Mouse (Mus musculus): ENCODE results near the gene Zc3h7b. TPM values are rescaled to one million over a fixed set of nuclear protein-coding genes. Genes with fewer than 3 reads are reported as not detected.
"Not testable (repeated sequence)": the region's sequence is repeated elsewhere in the genome, so short reads cannot be mapped to it uniquely, and the experiment has no call there.

The Zc3h7b gene
- total RNA-seq (2015; ENCODE audit: low replicate concordance): 4.6 and 7.2 TPM in 2 replicates
- 1.8 and 3.6 TPM in 2 replicates for total RNA-seq (2017; ENCODE audit: low replicate concordance)

- peak; percentile 70 for ATAC-seq (replicated peaks; ENCODE audit: low FRiP score, poor library complexity, severe bottlenecking)
Observed at GRCm38 (mm10) chr15:81744992-81745600, at the start of gene Zc3h7b, which contains the start of gene Rangap1. Gene Zc3h7b (plus strand): TSS chr15:81745057. Gene Rangap1 (minus strand): TSS chr15:81745530.

DNA sequence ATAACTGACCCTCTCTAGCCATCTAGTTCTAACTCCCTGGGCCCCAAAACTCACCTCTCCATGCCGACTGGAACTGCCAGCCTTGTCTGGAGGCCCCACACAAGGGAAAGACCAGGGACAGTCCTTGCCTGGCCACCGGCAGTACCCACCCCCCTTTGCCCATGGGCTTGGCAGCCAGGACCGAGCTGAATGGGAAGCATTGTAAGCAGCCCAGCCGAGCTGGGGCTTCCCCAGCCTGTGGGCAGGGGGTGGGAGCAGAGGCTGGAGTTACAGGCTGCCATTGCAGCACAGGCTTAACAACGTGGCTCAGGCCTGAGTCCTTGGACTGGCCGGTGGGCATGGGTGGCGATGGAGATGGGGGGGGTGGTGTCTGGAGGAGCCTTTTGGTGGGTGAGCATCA lies 47.7 kb upstream of the Zc3h7b start, which contains the start of gene Chadl:
TSS of gene Chadl (minus strand) at position 113 of the 400 bp plus-strand sequence.
- no peak for ATAC-seq (replicated peaks; ENCODE audit: low FRiP score, poor library complexity, severe bottlenecking)

DNA sequence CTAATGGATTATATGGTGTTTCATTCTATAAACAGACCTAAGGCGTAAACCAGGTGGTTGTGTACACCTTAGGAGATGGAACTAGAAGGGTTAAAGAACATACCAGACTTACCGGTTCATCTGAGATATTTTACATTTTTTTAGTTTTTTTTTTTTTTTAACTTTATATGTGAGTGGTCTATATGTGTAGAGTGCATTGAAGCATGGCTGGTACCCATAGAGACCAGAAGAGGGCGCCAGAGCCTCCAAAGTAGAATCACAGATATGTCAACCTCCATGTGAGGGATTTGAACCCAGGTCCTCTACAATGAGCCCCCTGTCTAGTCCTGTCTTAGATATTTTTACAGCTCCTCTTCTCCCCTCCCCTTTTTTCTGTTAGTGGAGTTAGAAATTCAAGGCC lies 47.0 kb upstream of the Zc3h7b start:
- ATAC-seq (replicated peaks; ENCODE audit: low FRiP score, poor library complexity, severe bottlenecking): no peak

GRCm38 (mm10) chr15:81698532-81698931 lies 46.3 kb upstream of the Zc3h7b start:
- no peak for ATAC-seq (replicated peaks; ENCODE audit: low FRiP score, poor library complexity, severe bottlenecking)

- no peak for ATAC-seq (replicated peaks; ENCODE audit: low FRiP score, poor library complexity, severe bottlenecking)
Observed at GRCm38 (mm10) chr15:81700161-81700560, 44.7 kb upstream of the Zc3h7b start.

DNA sequence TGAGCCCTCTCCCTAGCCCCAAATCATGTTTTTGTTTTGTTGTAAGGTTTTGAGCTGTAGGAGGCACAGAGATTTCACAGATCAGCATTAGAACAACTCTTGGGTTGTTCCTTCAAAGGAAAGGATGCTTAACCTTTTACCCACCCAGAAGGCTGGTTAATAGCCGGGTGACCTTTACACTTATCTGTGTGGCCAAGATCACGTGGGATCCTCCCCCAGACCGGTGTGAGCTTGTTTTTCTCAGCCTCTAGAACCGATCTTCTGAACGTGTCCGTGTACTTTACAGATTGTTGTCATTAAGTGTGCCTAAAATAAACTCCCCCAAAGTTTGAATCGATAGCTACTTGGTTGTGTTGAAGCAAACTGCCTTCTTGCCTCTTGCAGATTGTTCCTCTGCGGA lies 44.3 kb upstream of the Zc3h7b start:
- ATAC-seq (replicated peaks; ENCODE audit: low FRiP score, poor library complexity, severe bottlenecking): no peak

DNA sequence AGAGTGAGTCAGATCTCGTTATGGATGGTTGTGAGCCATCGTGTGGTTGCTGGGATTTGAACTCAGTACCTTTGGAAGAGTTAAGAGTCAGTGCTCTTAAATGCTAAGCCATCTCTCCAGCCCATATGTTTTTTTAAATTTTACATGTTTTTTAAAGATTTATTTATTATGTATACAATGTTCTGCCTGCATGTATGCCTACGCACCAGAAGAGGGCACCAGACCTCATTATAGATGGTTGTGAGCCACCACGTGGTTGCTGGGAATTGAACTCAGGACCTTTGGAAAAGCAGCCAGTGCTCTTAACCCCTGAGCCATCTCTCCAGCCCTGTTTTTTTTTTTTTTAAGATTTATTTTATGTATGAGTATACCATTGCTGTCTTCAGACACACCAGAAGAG lies 43.5 kb upstream of the Zc3h7b start:
- ATAC-seq (replicated peaks; ENCODE audit: low FRiP score, poor library complexity, severe bottlenecking): not testable (repeated sequence)

DNA sequence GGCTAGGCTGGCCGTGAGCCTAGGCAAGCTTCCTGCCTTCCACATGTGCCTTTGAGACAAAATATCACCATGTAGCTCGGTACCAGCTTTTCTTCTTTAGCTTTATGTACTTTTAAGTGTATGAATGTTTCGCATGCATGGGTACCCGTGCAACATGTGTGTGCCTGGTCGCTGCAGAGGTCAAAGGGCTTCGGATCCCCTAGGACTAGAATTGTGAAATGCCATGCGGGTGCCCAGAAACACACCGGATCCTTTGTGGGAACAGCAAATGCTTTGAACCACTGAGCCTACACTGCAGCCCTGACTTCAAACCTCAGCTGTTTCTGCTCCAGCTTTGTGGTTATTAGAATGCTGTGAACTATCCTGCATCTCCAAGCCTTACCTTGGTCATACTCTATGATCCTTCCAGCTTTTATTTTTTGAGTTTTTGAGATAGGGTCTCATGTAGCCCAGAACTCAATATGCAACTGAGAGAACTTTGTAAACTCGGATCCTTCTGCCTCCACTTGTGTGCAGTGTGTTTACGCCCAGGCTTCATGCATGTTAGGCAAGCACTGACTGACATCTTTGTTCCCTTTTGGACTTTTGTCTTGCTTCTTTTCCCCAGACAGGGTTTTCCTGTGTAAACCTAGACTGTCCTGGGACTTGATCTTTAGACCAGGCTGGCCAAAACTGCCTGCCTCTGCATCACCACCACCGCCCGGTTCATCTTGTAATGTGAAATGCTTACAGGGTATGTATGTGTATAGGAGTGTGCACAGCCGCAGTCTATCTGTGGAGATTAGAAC lies 42.4 kb upstream of the Zc3h7b start:
- no peak for ATAC-seq (replicated peaks; ENCODE audit: low FRiP score, poor library complexity, severe bottlenecking)

GRCm38 (mm10) chr15:81703094-81703489 lies 41.8 kb upstream of the Zc3h7b start:
- no peak for ATAC-seq (replicated peaks; ENCODE audit: low FRiP score, poor library complexity, severe bottlenecking)

DNA sequence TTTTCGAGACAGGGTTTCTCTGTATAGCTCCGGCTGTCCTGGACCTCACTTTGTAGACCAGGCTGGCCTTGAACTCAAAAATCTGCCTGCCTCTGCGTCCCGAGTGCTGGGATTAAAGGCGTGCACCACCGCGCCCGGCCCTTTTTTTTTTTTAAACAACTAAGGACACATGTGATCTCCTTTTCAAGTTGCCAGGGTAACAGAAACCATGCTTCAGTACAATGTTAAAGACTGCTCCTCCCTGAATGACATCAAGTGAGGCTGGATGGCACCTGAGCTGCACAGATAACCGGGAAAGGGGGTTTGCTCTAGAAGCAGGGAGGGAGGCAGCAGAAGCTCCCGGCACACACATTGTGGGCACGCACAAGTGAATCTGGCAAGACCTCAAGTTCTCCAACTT lies 35.9 kb upstream of the Zc3h7b start:
- ATAC-seq (replicated peaks; ENCODE audit: low FRiP score, poor library complexity, severe bottlenecking): no peak

DNA sequence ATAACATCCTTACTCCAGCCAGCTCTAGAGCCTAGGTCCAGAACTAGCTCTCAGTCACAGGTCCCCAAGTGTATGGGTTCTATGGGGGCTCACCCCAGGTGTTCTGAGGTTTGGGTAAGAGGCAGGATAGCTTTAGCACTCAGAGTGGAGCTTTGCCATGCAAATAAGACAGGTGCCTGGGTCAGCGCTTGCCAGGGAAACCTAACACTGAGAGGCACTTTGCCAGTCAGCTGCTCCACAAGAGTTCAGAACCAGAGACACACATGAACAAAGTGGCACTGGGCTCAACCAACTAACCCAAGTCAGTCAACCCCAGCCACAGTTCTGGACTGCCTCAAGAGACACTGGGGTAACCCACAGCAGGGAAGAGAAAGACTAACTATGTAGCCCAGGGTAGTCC lies 35.2 kb upstream of the Zc3h7b start:
- no peak for ATAC-seq (replicated peaks; ENCODE audit: low FRiP score, poor library complexity, severe bottlenecking)

DNA sequence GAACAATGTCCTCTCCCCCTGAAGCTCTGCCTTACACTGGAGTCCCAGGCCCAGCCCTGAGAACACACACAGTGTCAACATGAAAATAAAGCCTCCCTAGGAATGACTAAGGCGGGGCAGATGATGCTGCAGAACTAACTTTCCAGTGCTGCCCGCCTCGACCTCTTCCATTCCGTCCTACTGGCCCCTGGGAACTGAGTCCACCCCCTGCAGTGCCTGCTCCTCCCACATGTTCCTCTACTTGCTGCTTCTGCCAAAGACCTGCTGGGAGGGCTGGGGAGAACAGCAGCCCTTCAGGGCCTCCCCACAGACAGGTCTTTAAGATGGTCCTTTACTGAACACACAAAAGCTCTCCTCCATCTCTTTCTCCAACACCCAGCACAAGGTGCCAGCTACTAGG lies 34.1 kb upstream of the Zc3h7b start:
- ATAC-seq (replicated peaks; ENCODE audit: low FRiP score, poor library complexity, severe bottlenecking): no peak

DNA sequence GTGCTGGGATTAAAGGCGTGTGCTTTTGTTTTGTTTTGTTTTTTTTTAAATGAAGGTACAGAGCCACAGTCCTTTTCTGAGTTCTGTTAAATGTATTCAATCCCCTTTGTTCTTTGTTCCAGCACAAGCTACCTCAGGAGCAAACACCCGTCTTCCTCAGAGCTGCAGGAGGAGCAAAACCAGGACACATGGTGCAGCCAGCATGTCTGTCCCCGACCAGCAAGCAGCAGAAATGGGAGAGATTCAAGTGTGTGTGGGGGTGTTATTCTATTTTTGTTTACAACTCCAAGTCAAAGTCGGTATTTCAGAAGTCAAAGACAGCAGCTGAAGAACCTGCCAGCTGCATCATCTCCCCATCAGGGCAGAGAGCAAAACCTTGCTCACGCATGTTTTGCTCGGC lies 31.1 kb upstream of the Zc3h7b start:
- no peak for ATAC-seq (replicated peaks; ENCODE audit: low FRiP score, poor library complexity, severe bottlenecking)

- no peak for ATAC-seq (replicated peaks; ENCODE audit: low FRiP score, poor library complexity, severe bottlenecking)
Observed at GRCm38 (mm10) chr15:81718336-81719138, 26.3 kb upstream of the Zc3h7b start.

DNA sequence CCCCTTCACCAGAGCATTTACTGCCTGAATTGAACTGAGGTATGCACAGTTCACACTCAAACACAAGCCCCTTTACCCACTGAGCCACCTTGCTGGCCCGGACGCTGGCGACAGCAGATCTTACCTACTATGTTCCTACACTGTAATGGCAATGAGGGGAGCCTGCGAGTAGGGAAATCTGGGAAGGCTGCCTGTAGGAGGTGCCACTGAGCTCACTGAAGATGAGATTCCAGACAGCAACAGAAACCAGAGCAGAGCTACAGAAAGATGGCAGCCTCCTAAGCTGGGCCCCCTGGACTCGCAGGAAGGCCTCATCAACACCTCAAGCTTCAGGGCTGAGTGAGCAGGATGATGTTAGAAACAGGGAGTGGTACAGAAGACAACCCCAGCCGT lies 25.7 kb upstream of the Zc3h7b start:
- no peak for ATAC-seq (replicated peaks; ENCODE audit: low FRiP score, poor library complexity, severe bottlenecking)

DNA sequence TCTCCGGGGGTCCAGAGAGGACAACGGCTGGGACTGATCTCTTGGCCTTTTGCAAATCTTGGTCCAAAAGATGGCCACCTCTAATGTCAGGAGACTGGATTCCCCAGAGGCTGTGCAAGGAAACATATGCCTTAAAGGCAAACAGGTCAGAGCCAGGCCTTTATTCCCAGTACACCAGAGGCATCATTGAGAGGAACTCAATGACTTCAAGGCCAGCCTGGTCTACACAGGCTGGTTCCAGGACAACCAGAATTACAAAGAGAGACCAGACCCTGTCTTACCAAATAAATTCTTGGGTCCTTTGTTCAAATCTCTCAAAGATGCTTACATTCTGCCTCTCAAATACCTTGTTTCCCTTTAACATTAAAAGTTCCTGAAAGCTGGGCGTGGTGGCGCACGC lies 22.5 kb upstream of the Zc3h7b start:
- ATAC-seq (replicated peaks; ENCODE audit: low FRiP score, poor library complexity, severe bottlenecking): no peak

DNA sequence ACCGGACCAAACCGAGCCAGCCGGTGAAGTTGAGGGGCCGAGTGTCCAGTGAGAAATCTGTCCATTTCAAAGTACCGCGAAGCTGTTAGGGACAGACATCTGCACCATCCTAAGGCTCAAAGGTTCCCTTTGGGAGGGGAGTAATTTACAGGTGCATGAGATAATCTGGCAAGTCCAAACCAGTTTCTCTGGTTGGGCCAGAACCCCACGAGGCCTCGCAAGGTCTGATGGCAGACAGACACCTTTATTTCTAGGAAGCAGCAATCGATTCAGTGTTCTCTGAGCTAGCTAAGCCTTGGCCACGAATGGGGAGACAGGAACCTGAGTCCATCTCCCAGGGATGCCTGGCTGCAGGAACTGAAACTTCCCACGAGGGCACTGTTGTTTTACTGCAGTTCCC lies 21.2 kb upstream of the Zc3h7b start:
- ATAC-seq (replicated peaks; ENCODE audit: low FRiP score, poor library complexity, severe bottlenecking): no peak

GRCm38 (mm10) chr15:81725965-81726364 lies 18.9 kb upstream of the Zc3h7b start:
- no peak for ATAC-seq (replicated peaks; ENCODE audit: low FRiP score, poor library complexity, severe bottlenecking)

GRCm38 (mm10) chr15:81729241-81729791 lies 15.5 kb upstream of the Zc3h7b start:
- ATAC-seq (replicated peaks; ENCODE audit: low FRiP score, poor library complexity, severe bottlenecking): peak; percentile 65
